Mouse (Mus musculus) thymus, adult 2 months (tissue): Measurements from ENCODE around the gene Gm21833.

Source experiments
- CTCF ChIP-seq: fragments of 200-500 bp; IDR thresholded peaks from 2 replicates; pipeline ENCODE4 v1.5.1; 2012; ENCODE audit warnings: mild to moderate bottlenecking, control low read depth, low read length, moderate library complexity, borderline replicate concordance; ENCODE audit not compliant: control insufficient read depth, poor library complexity, insufficient read depth; ENCODE audit errors: extremely low read depth
- POLR2A ChIP-seq: fragments of 200-500 bp; IDR thresholded peaks from 2 replicates; pipeline ENCODE4 v1.6.1; 2012; ENCODE audit warnings: mild to moderate bottlenecking, low read length, control low read depth, moderate library complexity; ENCODE audit not compliant: control insufficient read depth, poor library complexity, insufficient read depth; ENCODE audit errors: extremely low read depth

DNA sequence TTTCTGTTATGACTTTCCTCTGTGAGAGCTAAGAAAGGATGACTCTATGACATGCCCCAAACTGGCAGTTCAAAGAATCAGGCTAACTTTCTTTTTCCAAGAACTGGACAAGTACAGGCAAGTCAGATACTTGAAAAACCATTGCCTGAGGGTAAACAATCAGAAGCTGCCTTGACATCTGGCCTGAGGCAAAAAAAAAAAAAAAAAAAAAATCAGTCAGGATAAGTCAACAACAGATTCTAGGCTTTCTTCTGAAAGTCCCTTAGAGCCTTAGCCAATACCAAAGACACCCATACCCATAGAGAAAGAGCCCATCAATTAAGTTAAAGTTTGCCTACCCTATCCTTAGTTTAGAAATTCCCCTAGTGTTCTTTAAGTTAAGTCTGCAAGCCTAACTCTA lies 38.7 kb upstream of the Gm21833 start:
- TF ChIP-seq POLR2A = no peak
- TF ChIP-seq CTCF = no peak
